Mouse (Mus musculus) heart, postnatal 14 days (tissue): ENCODE results near the gene Gm45140. TPM values are rescaled to one million over a fixed set of nuclear protein-coding genes. Genes with fewer than 3 reads are reported as not detected.
A peak's percentile ranks its signal among the peaks of the same experiment; 100 is the strongest.

Experiments used
- DNase-seq, 2 experiments: peaks; one replicate each; pipeline ENCODE4 v3.0.0; 2021 to 2022
- intact Hi-C: fragments of 180-260 bp; cut with DNase I; formaldehyde crosslinking; loops from one replicate; pipeline ENCODE4 v1.15.1; 2025
- total RNA-seq, 2 experiments: library from RNA; stranded (reverse); gene quantifications; 2 replicates each; pipeline ENCODE4 v1.2.3; 2021

Gm45140 gene
- total RNA-seq, 2 experiments from 2014 or later, result 0.55 to 1.5 TPM

DNA sequence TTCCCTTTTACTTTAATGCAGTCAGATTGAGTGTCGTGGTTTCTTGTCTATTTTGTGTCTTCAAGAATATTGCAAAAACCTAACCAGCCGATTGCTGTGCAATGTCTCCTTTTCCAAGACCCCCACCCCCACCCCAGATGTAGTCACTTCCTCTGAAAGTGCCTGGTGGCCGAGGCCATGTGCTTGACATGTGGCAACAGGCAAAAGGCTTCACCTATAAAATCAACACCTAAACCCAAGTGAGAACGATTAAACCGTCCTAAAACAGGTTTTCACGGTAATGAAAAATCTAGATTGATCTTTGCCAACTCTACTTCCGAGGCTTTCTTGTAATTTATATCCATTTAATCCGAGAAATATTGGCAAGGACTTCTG, 14.2 kb upstream of the Gm45140 start:
- no peak for DNase-seq
- intact Hi-C loops, result loop anchor here (2.0 kb wide), 1 partner anchor 37 kb away; the partner anchor contains the start of gene Copg1

DNA sequence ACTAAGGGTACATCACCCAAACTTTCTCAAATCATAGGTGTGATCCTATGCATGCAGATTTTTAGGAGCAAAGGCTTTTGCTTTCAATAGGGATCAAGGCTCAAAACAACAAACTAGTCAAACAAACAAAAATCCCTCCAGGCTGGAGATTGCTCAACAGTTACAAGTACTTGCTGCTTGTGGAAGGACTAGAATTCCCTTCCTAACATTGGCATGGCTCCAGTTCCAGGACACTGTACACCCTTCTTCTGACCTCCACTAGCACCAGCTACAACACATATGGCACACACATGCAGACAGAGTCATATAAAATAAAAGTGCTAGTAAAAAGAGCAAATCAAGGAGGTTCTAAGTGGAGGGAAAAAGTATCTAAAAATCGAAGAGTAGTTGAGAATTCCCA, 11.2 kb upstream of the Gm45140 start:
- intact Hi-C loops, result no loop called here
- no peak for DNase-seq

- intact Hi-C loops, result no loop called here
Observed at GRCm38 (mm10) chr6:87845031-87845695, 9.6 kb upstream of the Gm45140 start.

GRCm38 (mm10) chr6:87842254-87842653, 6.7 kb upstream of the Gm45140 start:
- intact Hi-C loops, result no loop called here
- no peak for DNase-seq

More at GRCm38 (mm10) chr6:87845031-87845695, 9.6 kb upstream of the Gm45140 start:
- no peak for DNase-seq

GRCm38 (mm10) chr6:87841635-87842034, 6.0 kb upstream of the Gm45140 start:
- intact Hi-C loops, result no loop called here
- no peak for DNase-seq

DNA sequence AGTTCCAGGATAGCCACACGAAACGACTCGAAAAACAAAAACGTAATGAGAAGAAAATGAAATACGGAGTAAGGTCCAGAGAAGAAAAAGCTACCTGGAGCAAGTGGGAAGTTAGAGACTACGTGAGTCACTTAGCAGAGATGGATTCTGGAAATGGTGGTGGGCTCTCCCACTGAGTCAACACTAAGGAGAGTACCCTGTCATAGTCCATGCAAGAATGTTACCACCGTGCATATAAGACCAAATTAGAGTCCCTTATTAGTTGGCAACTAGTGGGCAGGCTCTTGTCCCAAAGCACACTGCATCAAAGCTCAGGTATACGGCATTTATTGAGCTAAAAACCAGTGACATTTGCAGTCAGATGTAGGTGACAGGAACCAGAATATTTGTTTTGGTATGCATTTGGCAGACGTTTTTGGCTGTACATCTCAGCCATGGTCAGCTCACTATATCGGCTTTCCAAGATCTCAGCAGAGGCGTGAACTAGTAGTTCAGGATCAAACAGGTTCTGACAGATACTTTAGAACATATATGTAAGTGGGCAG, 4.3 kb upstream of the Gm45140 start:
- intact Hi-C loops, result no loop called here
- DNase-seq, result no peak

- intact Hi-C loops, result no loop called here
- DNase-seq, result peak; percentile 91 to 93
Observed at GRCm38 (mm10) chr6:87838551-87839197, 3.1 kb upstream of the Gm45140 start, which contains the start of gene Isy1. Gene Isy1, minus strand, starts transcription at chr6:87838798.

- intact Hi-C loops, result no loop called here
- DNase-seq, result no peak
Observed at GRCm38 (mm10) chr6:87820366-87820765, 15.2 kb downstream of the Gm45140 start.

DNA sequence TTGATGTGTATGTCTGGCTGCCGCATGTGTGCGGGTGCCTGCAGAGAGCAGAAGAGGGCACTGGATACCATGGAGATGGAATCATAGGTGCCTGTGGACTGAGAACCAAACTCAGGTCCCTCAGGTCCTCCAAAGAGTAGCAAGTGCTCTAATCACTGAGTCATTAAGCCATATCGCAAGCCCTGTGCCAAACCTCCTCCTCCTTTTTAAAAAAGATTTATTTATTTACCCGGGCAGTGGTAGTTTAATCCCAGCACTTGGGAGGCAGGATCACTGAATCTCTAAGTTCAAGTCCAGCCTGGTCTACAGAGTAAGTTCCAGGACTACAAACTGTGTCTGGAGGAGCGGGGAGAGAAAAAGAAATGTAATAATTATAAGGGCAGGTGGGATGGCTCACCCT, 21.1 kb downstream of the Gm45140 start:
- DNase-seq, result no peak
- intact Hi-C loops, result loop anchor here (5.0 kb wide), 1 partner anchor 52 kb away; no protein-coding TSS in a partner anchor

DNA sequence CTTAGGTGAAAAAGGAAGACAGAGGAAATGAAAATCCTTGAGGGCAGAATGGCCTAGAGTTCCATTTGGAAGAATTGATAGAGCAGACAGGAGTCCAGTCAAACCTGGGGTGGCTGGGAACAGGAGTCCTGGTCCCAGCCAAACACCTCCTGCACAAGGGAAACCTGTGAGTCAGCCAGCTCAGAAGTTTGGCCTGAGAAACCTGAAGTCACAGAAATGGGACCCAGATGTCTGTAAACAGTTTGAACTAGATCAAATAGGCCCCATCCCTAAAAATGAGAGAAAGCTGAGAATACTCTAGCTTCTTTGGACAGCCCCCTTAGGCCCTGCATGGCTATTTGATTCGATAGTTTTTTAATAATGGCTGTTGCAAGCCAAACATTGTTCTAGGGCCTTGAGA, 22.9 kb downstream of the Gm45140 start:
- no peak for DNase-seq
- intact Hi-C loops, result loop anchor here (5.0 kb wide), 1 partner anchor 50 kb away; no protein-coding TSS in a partner anchor

DNA sequence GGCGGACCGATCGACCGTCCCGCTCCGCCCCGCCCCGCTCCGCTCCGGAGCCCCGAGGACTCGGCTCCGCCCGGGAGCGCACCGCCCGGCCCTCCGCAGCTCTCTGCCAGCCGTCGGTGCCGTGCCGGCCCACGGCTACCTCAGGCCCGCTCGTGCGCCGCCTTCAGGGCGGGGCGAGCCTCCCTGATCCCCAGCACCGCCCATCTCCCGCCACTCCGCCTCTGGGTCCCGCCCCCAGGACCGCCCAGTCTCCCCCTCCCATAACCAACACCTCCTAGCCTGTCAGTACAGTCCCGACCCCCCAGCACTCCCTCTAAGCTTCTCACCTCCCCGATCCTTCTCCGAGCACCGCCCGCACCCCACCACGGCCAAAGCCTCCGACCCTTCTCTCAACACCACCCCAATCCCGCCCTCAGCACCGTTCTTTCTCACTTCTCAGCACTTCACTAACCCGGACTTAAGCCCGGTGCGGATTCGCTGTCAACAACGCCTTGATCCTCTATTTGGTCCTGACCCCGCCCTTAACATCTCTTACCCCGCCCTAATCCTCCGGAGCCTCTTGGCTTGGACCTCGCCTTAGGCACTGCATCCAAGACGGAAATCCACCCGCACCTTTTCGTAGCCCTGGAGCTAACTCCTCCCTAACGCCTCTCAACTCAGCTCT, 23.8 kb downstream of the Gm45140 start, which contains the start of gene Rab43:
Gene Rab43, minus strand, starts transcription at position 490 of the 664 bp plus-strand sequence.
- peak; percentile 95 to 96 for DNase-seq
- intact Hi-C loops, result loop anchor here (5.0 kb wide), 1 partner anchor 50 kb away; no protein-coding TSS in a partner anchor

DNA sequence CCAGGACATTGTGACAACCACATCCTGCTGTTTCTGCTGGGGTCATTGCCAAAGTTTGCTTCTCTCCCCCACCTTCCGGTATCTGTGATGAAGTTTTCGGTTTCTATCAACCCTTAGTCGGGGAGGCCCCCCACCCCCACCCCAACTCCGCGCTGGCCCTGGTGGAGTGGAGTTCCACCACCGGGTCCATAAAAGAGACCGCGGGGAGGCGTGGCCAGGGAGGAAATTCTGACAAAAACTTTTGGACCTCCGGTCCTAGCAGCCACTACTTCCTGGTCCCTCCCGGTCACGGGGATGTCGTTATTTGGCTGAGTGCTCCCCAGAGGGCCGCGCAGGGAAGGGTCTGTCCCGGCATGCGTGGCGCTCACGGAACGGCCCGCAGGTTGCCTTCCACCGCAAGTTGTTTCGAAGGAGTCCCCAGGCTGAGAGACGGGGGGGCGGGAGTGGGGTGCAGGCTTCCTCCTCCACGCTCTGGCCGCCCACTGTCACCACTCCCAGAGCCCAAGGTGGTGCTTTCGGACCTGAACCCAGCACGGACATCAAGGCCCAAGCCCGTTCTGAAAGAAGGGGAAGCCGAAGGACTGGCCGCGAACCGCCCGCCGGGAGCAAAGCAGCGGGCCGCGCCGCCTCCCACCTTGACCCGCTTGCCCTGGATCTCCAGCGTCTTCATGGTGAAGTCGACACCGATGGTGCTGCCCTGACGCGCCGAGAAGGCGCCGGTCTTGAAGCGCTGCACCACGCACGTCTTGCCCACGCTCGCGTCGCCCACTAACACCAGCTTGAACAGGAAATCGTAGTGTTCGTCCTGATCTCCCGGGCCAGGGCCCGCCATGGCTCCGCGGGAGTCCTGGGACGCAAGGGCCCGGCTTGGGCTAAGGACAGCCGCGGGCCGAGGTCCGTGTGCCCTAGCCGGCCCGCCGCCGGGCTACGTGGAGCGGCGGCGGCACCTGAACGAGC, 24.6 kb downstream of the Gm45140 start:
- intact Hi-C loops, result loop anchor here (5.0 kb wide), 1 partner anchor 49 kb away; no protein-coding TSS in a partner anchor
- DNase-seq, result peak; percentile 71 to 73

GRCm38 (mm10) chr6:87810311-87810710, 25.3 kb downstream of the Gm45140 start:
- intact Hi-C loops, result loop anchor here (5.0 kb wide), 1 partner anchor 48 kb away; no protein-coding TSS in a partner anchor
- DNase-seq, result no peak

- DNase-seq, result no peak
- intact Hi-C loops, result loop anchor here (5.0 kb wide), 1 partner anchor 47 kb away; no protein-coding TSS in a partner anchor
Observed at GRCm38 (mm10) chr6:87809651-87810161, 25.9 kb downstream of the Gm45140 start.

GRCm38 (mm10) chr6:87809144-87809543, 26.5 kb downstream of the Gm45140 start:
- no peak for DNase-seq
- intact Hi-C loops, result no loop called here

- no peak for DNase-seq
- intact Hi-C loops, result no loop called here
Observed at GRCm38 (mm10) chr6:87808521-87808920, 27.1 kb downstream of the Gm45140 start.

DNA sequence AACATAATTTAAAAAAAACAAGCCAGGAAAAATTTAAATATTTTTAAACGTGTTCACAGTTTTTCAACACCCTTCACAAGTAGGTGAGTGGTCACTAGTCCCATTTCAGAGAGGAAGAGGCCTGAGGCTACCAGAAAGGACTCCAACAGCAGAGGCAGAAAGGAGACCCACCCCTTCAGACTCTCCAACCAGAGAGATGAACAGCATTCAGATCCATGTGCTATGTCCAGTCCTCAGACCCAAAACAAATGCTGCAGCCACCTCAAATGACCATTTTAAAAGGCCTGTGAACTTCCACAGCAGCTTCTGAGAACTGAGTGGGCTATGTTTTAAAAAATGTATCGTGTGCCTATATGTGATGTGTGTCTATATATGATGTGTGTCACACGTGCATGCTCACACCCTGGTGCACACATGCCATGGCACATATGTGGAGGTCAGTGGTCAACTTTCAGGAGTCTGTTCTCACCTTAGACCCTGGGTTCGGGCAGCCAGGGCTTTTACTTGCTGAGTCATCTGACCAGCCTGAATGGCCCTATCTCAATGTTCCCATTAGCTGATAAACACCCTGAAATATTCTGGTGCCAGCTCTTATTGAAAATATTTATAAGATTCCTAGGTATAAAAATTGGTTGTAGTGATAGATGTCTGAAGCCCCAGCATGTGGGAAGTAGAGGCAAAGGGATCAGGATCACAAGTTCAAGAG, 27.7 kb downstream of the Gm45140 start:
- intact Hi-C loops, result no loop called here
- no peak for DNase-seq

GRCm38 (mm10) chr6:87806857-87807256, 28.7 kb downstream of the Gm45140 start:
- intact Hi-C loops, result no loop called here
- no peak for DNase-seq

- DNase-seq, result no peak
- intact Hi-C loops, result no loop called here
Observed at GRCm38 (mm10) chr6:87806028-87806427, 29.6 kb downstream of the Gm45140 start.
